Mouse (Mus musculus): ENCODE measurements at regions not wholly inside any gene's neighbourhood (a gene's known extent, or its start where the extent isn't known, plus 50 kb on each side); places are given as distances from the start of the nearest gene placed in this dataset.

GRCm38 (mm10) chr5:74943737-74944403 lies 100.7 kb downstream of the Chic2 start:
- peak; percentile 86 for DNase-seq (ENCODE audit: low read depth, low spot score)

GRCm38 (mm10) chr5:74941426-74941825 lies 103.1 kb downstream of the Chic2 start:
- DNase-seq (ENCODE audit: low read depth, low spot score): peak; percentile 55

- no peak for DNase-seq (ENCODE audit: low read depth, low spot score)
These were observed 107.1 kb downstream of the Chic2 start for GRCm38 (mm10) chr5:74937416-74937940.

GRCm38 (mm10) chr5:74936087-74936486 lies 108.5 kb downstream of the Chic2 start:
- DNase-seq (ENCODE audit: low read depth, low spot score): no peak

- DNase-seq (ENCODE audit: low read depth, low spot score): no peak
These were observed 108.9 kb downstream of the Chic2 start for GRCm38 (mm10) chr5:74935676-74936075.

DNA sequence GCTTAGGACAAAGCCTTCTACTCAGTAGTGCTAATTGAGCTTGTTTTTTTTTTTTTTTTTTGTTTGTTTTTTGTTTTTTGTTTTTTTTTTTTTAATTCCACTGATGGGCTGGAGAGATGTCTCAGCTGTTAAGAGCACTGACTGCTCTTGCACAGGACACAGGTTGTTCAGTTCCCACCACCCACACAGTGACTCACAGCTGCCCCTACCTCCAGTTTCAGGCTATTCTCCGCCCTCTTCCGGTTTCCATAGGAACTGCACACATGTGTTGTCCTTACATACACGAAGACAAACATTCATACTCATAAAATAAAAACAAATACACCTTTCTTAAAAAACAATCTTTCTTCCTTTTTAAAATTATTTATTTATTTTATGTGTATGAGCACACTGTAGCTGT lies 111.3 kb downstream of the Chic2 start:
- no peak for DNase-seq (ENCODE audit: low read depth, low spot score)

GRCm38 (mm10) chr5:74932206-74932605 lies 112.4 kb downstream of the Chic2 start:
- DNase-seq (ENCODE audit: low read depth, low spot score): no peak

DNA sequence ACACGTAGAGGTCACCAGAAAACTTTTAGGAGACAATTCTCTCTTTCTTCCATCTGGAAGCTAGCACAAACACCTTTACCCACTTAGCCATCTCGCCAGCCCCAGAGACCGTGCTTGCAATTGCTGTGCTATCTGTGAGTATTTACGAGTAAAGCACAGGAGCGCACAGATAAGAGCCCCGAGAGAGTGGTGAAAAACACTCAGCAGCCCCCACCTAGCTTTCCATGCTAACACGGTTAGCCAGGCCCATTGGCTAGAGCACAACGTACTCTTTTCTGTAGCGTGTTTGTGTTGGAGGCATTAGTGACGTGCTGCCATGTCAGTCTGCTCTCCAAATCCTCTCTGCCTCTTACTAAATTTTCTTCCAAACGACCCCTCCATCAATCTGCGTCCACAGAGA lies 112.8 kb downstream of the Chic2 start:
- DNase-seq (ENCODE audit: low read depth, low spot score): no peak

DNA sequence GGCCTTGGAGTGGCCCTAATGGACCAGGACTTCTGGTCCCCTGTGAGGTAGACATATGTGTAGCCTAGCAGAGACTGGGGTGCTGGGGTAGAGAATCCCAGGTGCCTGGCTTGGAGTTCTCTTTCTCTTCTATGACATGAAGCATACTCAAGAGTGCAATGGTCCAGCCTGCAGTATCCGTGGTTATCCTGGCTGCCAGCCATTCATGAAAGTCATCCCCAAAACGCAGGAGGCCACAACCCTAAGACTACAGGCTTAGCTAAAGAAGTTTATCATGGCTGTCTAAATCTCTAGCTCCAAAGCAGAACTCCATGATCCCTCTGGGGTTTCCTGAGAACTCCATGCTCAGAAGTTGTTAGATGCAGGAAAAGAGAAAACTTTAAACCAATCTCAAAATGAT lies 117.0 kb downstream of the Chic2 start:
- DNase-seq (ENCODE audit: low read depth, low spot score): no peak

GRCm38 (mm10) chr5:74925769-74926168 lies 118.8 kb downstream of the Chic2 start:
- no peak for DNase-seq (ENCODE audit: low read depth, low spot score)

- DNase-seq (ENCODE audit: low read depth, low spot score): no peak
These were observed 120.5 kb downstream of the Chic2 start for GRCm38 (mm10) chr5:74924031-74924533.

- DNase-seq (ENCODE audit: low read depth, low spot score): no peak
These were observed 121.2 kb downstream of the Chic2 start for GRCm38 (mm10) chr5:74923337-74923736.

DNA sequence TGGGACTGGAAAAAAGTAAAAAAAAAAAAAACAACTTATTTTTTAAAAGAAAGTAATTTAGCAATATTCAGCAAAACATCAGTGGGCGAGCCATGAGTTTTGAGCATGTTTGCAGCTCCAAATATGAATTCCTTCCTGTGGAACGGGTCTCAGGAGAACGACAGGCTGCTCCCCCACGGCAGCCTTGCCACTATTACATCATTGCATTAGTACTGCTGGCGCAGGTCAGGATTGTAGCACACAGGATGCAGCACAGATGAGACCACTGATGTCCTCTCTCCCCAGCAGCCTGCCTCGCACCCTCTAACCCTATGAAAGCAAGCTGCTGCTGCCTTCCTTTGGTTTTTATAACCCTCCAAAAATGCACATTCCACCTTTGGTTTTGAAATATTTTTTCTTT lies 121.7 kb downstream of the Chic2 start:
- no peak for DNase-seq (ENCODE audit: low read depth, low spot score)

GRCm38 (mm10) chr5:74920939-74921338 lies 123.6 kb downstream of the Chic2 start:
- no peak for DNase-seq (ENCODE audit: low read depth, low spot score)

- no peak for DNase-seq (ENCODE audit: low read depth, low spot score)
These were observed 124.1 kb downstream of the Chic2 start for GRCm38 (mm10) chr5:74920490-74920889.

DNA sequence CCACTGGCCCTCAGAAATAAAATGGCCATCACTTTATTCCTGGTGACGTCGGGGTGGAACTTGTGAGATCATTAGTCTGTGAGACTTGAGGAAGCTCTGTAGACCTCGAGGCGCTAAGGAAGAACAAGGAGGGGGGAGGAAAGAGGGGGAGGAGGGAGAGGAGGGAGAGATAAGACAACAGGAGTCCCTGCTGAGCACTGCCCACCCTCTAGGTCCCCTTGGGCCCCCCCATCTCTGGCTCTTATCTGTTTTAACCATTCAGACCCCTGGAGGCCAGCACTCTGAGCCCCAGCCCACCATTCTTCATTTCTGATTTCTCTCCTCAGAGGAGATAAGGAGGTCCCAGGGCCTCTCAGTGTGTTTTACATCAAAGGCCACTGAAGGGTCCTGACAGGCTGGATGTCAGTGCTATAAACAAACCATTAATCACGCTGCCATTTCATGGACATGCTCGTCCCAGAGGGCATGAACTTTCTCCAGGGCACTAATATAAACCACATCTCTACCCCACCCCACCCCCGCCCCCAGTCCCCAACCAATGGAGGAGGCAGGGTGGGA lies 139.0 kb downstream of the Chic2 start:
- no peak for DNase-seq (ENCODE audit: low read depth, low spot score)

GRCm38 (mm10) chr5:74904927-74905503 lies 139.6 kb downstream of the Chic2 start:
- no peak for DNase-seq (ENCODE audit: low read depth, low spot score)

- DNase-seq (ENCODE audit: low read depth, low spot score): no peak
These were observed 140.2 kb downstream of the Chic2 start for GRCm38 (mm10) chr5:74904327-74904726.

- no peak for DNase-seq (ENCODE audit: low read depth, low spot score)
These were observed 140.9 kb downstream of the Chic2 start for GRCm38 (mm10) chr5:74903711-74904110.

DNA sequence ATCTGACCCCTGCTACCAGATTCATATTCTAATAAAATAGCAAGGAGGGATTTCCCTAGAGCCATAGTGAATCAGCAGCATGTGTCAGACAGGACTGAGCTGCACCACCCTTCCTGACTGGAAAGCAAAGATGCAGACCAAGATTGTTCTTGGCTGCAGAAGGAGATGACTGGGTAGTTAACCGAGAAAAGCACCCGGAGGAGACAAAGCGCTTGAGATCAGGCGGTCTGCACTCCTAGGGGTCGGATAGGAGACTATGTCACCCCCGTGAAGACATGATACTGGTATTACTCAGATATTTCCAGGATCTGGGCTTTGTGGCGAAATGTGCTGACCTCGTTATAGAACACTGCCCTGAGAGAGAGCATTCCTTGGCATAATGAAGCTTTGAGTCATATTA lies 147.4 kb downstream of the Chic2 start:
- no peak for DNase-seq (ENCODE audit: low read depth, low spot score)

DNA sequence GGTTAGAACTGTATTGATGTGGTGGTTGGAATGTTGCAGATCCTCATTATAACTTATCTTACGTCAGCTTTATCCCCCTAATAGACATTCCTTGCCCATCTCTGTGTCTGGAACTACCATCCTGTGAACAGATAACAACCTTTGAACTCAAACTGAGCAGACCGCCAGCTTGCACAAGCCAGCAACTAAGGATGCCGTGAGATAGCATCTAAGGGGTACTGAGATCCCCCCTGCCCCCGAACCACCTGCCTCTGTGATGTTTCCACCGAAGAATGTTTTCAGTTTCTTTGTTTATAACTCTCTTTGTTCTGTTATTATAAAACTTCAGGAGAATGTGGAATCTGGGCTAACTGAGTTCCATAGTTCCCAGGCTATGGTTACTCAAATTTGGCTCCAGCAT lies 151.3 kb downstream of the Chic2 start:
- no peak for DNase-seq (ENCODE audit: low read depth, low spot score)

DNA sequence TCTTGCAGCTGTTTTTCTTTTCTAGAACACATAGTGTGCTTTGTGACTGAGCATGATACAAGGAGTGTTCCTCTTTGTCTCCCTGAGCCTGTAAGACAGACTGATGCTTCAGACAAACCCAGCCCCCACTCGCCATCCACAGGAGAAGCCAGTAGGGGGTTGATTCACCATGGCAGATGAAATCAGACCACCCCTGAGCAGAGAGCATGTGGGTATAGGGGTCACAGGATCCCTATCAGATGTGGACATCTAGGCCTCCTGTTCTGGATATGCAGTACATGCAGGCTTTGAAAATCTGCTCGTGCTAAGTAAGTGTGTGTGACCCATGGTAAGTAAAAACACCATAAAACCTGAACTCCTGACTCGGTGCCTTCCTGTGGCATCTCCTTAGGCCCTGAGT lies 153.0 kb downstream of the Chic2 start:
- no peak for DNase-seq (ENCODE audit: low read depth, low spot score)

- peak; percentile 36 for DNase-seq (ENCODE audit: low read depth, low spot score)
These were observed 155.6 kb downstream of the Chic2 start for GRCm38 (mm10) chr5:74888934-74889333.

Measured in forelimb bud, embryonic 11.5 days (tissue).